Mouse (Mus musculus) kidney, postnatal 25 days (tissue): Measurements from ENCODE around the gene Pik3ap1.

Source experiments
- DNase-seq, 2 experiments: peaks; one replicate each; pipeline ENCODE4 v3.0.0; 2021; ENCODE audit warnings: mixed read lengths in 2 of 2

The Pik3ap1 gene

DNA sequence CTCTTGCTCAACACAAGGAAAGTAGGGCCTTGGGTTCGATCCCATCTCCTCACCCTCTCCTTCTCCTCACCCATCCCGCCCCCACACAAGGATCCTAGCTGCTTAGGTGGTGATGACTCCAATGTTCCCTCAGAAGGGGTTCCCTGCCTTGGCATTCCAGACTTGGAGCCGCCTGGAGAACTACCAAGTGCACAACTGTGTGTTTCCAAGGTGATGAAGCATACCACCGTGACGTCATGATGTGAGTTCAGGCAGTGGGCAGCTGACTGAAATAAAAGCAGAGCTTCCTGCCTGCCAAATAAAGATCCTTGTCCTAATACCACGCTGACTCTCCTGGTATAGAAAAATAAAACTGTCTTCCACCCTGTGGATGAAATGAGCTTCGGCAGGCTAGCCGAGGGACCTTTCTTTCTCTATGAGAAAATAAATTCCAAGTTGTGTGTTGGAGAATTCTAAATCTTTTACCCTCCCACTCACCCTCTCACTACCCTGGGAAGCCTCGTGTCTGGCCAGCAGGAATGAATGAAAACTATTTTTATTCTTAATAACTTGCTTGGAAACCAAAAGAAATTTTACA is 114.7 kb downstream of the Pik3ap1 start:
- DNase-seq: peak; percentile 24 to 54

- no peak for DNase-seq
These were observed 118.5 kb downstream of the Pik3ap1 start for GRCm38 (mm10) chr19:41266251-41266901.

- DNase-seq: no peak
These were observed 120.5 kb downstream of the Pik3ap1 start for GRCm38 (mm10) chr19:41264331-41264799.

- peak; percentile 87 to 95 for DNase-seq
These were observed 121.1 kb downstream of the Pik3ap1 start, which contains the start of gene Tm9sf3 for GRCm38 (mm10) chr19:41263630-41264295. Gene Tm9sf3, minus strand, starts transcription at chr19:41263997.

DNA sequence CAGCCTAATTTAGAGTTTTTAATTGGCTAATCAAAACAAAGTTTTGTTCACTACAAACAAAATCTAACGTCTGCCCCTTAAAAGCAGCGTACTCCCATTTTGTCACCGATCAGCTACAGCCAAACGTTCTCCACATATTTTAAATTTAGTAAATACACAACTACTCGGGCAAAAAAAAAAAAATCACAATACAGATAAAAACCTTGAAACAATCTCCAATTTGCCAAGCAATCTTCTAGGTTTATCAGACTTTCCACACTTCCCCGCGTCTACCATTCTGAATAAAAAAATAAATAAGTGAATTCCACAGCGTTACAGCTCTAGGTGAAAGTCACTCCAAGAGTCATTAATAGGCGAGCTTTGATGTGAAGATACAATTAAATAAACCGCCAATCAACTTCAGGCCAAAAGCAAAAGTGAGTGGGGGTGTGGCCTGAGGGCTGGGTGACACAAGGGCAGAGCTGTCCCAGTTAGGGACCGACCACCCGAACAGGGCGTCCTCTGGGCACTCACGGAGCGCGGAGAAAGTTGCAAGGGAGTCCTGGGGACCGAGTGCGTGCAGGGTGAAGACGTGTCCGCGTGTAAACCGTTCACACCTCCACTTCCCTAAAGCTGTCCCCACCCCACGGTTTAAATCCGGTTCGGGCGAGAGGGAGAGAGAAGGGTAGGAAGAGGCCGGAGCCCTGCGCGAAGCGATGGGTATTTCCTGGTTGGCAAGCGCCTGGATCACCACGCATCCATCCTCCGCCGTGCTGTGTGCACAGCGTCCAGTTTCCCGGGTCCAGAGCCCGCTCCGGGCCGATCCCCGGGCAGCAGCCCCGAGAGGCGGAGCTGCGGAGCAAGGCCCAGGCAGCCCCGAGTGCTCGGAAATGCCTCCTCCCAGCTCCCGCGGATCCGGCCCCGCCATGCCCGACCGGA is 121.9 kb downstream of the Pik3ap1 start:
- DNase-seq: peak; percentile 66 to 88

DNA sequence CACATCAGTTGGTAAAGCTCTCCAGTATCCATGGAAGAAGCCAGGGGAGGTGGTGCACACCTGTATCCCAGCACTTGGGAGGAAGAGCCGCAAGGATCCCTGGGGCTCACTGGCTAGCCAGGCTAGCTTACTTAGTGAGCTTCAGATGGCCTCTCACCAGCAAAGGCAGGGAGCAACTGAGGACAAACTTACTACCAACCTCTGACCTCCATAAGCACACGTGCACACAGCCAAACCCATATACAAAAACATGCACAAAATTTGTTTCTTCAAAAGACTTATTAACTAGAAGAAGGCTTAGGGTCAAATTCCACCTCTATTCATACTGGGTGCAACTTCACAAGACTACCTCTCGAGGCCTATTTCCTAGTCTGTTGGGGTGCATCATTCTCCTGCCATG is 124.2 kb downstream of the Pik3ap1 start:
- peak; percentile 38 to 68 for DNase-seq

DNA sequence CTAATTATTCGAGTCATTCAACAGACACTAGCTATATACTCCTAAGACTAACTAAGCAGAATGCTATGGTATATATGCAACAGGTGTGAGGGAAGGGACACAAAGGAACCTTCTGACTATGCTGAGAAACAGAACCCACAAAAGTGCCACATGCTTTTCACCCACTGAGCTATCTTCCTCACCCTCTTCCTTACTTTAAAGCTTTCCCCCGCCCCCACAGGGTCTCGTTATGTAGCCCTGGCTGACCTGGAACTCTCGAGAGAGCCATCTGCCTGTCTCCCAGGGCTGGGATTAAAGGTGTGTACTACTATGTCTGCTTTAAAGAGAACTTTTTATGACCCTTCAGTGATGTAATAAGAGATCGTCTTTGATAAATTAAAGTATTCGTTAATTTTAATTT is 125.6 kb downstream of the Pik3ap1 start:
- no peak for DNase-seq

DNA sequence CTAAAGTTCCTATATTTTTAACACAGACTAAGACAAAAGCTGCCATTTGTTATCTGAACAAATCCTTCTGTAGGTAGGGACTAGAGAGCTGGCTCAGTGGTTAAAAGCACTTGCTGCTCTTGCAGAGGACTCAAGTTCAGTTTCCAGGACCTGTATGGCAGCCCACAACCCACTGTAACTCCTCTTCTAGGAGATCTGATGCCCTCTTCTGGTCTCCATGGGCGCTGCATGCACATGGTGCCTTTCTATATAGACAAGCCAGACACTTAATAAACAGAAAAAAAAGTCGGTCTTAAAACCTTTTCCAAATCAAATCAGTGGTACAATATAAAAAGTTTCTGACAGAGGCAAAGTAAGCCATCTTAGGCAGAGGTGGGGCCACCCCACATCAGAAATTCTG is 126.2 kb downstream of the Pik3ap1 start:
- peak; percentile 63 to 70 for DNase-seq

DNA sequence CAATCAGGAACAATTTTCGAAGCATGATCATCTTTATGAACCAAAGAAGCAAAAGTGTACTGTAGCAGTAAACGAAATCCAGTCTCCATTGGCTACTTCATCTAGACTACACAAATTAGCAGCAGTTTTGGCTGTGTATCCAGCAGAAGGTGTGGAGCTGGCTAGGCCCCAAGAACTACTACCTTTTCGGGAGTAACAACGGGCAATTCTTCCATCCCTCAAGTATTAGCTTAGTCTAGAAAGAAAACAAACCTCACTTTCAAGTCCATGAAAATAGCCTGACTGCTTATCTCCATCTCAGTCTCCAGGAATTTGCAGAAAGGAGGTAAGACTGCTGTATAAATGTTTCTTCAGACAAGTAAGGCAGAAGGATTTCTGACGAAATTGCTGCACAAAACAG is 130.3 kb downstream of the Pik3ap1 start:
- no peak for DNase-seq

DNA sequence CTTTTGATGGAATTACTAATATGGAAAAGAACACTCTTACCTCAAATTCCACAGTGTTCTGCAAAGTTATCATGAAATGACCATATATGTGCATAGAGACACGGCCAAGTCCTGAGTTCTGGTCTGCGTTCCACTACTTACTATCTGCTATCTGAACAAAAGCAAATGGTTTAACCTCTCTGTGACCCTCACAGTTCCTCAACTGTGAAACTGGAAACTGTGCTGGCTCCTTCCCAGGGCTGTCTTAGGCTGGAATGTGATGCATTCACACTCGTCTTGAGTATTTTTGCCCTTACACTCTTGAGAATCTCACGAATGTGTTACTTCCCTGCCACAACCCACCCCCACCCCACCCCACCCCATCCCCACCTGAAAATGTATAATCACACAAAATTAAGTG is 135.9 kb downstream of the Pik3ap1 start:
- DNase-seq: peak; percentile 51 to 52

DNA sequence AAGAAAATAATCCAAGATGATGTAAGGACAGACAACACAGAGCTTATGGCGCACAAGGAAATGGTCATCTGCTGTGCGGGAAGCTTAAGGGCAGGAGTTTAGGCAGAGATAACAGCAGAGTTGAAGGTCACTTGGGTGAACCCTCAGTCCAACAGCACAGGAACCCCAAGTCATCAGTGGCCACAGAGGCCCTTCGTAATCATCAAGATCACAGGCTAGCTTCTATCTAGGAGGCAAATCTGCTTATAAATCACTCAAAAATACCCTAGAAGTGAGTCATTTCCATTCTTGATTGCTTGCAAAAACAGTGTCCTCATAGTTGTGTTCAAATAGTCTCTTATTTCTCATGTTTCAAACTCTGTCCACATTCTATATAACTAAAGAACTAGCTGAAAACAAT is 136.6 kb downstream of the Pik3ap1 start:
- DNase-seq: no peak

DNA sequence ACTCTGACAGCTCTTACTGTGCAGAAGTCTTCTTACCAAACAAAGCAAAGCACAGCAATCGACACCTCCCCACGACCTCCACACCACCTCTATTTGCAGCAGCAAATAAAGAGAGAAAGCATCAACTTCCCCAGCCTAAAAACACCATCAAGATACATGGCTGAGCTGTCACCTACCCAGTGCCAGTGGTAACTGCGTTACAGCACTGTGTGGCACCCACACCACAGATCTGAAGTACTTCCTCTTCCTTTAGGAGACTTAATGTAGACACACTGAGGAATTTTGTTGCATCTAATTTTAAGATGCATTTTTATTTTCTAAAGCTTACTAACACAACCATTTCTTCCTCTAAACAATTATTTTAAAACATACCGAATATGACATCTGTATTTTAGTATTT is 138.6 kb downstream of the Pik3ap1 start:
- DNase-seq: no peak

- DNase-seq: peak in 1 of 2 experiments; percentile 80
These were observed 140.3 kb downstream of the Pik3ap1 start for GRCm38 (mm10) chr19:41244581-41244980.

DNA sequence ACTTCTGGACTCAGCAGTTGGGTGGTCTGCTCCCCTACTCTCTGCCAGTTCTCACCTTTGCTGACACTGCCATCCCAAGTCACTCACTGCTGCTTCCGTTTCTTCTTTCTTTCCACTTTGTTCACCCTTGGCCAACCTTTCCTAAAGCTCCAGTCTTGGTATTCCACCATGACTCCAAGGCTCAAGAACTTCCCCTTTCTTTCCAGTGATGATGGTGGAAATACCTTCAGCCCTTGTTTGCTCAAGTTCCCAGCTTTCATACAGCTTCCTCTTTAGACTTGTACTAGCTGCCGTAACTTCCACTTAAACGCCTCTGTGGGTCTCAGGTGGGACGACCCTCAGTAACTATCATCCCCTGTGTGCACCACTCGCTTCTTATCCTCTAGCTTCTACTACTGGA is 142.9 kb downstream of the Pik3ap1 start:
- DNase-seq: no peak

DNA sequence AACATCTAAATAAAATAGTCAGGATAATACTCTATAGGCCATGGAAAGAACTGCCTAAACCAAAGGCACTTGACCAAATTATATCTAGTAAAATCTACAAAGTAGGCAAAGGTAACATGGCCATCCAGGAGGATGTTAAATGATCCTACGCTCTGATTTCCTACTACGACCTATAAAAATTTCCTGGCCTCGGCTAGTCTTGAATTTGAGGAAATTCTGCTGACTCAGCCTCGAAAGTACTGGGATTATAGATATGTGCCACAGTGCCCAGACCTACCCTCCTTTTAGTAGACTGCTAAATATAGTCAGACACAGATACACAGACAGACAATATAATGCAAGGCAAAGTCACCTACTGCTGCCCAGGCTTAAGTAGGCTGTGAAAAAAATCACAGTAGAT is 151.2 kb downstream of the Pik3ap1 start:
- DNase-seq: no peak
